Mouse (Mus musculus) hindbrain, embryonic 10.5 days (tissue): Measurements from ENCODE around the gene Nmrk1. TPM values are rescaled to one million over a fixed set of nuclear protein-coding genes. Genes with fewer than 3 reads are reported as not detected.
"Not testable (repeated sequence)": the region's sequence is repeated elsewhere in the genome, so short reads cannot be mapped to it uniquely, and the experiment has no call there.

Experiments used
- DNase-seq: peaks from one replicate; pipeline ENCODE4 v3.0.0-alpha.2; 2017; ENCODE audit warnings: low spot score
- H3K27ac ChIP-seq: fragments of 300-500 bp; sonication (generic); 2 replicates; pipeline ENCODE4 v1.5.1; 2016; ENCODE audit warnings: mild to moderate bottlenecking, moderate library complexity
- H3K27me3 ChIP-seq: fragments of 300-500 bp; sonication (generic); 2 replicates; pipeline ENCODE4 v1.6.1; 2016; ENCODE audit warnings: mild to moderate bottlenecking; ENCODE audit not compliant: poor library complexity, insufficient read depth, severe bottlenecking
- H3K36me3 ChIP-seq: fragments of 300-500 bp; sonication (generic); 2 replicates; pipeline ENCODE4 v1.6.1; 2016; ENCODE audit warnings: mild to moderate bottlenecking, moderate library complexity
- H3K4me1 ChIP-seq: fragments of 300-500 bp; sonication (generic); replicated peaks from 2 replicates; pipeline ENCODE4 v1.6.1; 2016; ENCODE audit warnings: mild to moderate bottlenecking
- H3K4me3 ChIP-seq: fragments of 300-500 bp; sonication (generic); 2 replicates; pipeline ENCODE4 v1.5.1; 2016; ENCODE audit warnings: mild to moderate bottlenecking, moderate library complexity
- H3K9me3 ChIP-seq: fragments of 300-500 bp; sonication (generic); 2 replicates; pipeline ENCODE4 v1.6.1; 2016; ENCODE audit warnings: mild to moderate bottlenecking, moderate library complexity
- WGBS: fragments of 180-500 bp; shearing (Covaris S2); methylation state at CpG from one replicate; pipeline ENCODE4 v1.1.7; 2016; 5-methylcytosine and 5-hydroxymethylcytosine counted together
- polyA plus RNA-seq: library from polyadenylated mRNA; unstranded; fragments of >200 nt; fragmentation: Nextera tagmentation; extraction: Ambion mirVana; gene quantifications from 2 replicates; pipeline ENCODE4 v1.2.1, GENCODE M21; 2016

The Nmrk1 gene
- 7.2 and 7.7 TPM in 2 replicates for polyA plus RNA-seq

- DNase-seq, result peak; percentile 96
- H3K27ac ChIP-seq, result peak within 1 kb of the TSS; percentile 86
- H3K27me3 ChIP-seq, result peaks cover 15% of the 10 kb centered on the region
- H3K4me3 ChIP-seq, result peak within 1 kb of the TSS; percentile 80
- no peaks in the 10 kb centered on the region for H3K36me3 ChIP-seq
- H3K9me3 ChIP-seq, result no peaks in the 10 kb centered on the region
- peaks cover 11% of the 10 kb centered on the region; the same call in 1 of the 2 replicates for H3K4me1 ChIP-seq
- WGBS, result 1% methylated on average over 51 of the region's 51 CpGs
Observed at GRCm38 (mm10) chr19:18631644-18632219, at the start of gene Nmrk1, which contains the start of gene Ostf1. Gene Nmrk1, plus strand, starts transcription at chr19:18631950. Gene Ostf1, minus strand, starts transcription at chr19:18631823.

- H3K9me3 ChIP-seq, result no peaks in the 10 kb centered on the region
- H3K36me3 ChIP-seq, result no peaks in the 10 kb centered on the region
- peaks cover 15% of the 10 kb centered on the region for H3K4me1 ChIP-seq
- WGBS, result 93% methylated on average over 9 of the region's 9 CpGs
- no peak overlapping the region for H3K27ac ChIP-seq
- no peak overlapping the region for H3K4me3 ChIP-seq
- DNase-seq, result no peak
- no peaks in the 10 kb centered on the region for H3K27me3 ChIP-seq
Observed at GRCm38 (mm10) chr19:18582226-18582625, 49.5 kb upstream of the Nmrk1 start.

- Histone ChIP-seq H3K4me1 (peaks cover 14% of the 10 kb centered on the region), H3K27me3 (no peaks in the 10 kb centered on the region), H3K27ac (no peak overlapping the region), H3K9me3 (no peaks in the 10 kb centered on the region), H3K36me3 (no peaks in the 10 kb centered on the region), H3K4me3 (no peak overlapping the region)
- no peak for DNase-seq
- WGBS, result 88% methylated on average over 6 of the region's 6 CpGs
Observed at GRCm38 (mm10) chr19:18582887-18583286, 48.9 kb upstream of the Nmrk1 start.

- Histone ChIP-seq H3K27ac (no peak overlapping the region), H3K4me3 (no peak overlapping the region), H3K36me3 (no peaks in the 10 kb centered on the region), H3K27me3 (no peaks in the 10 kb centered on the region), H3K4me1 (peaks cover 6% of the 10 kb centered on the region; the same call in 1 of the 2 replicates), H3K9me3 (no peaks in the 10 kb centered on the region)
- 95% methylated on average over 4 of the region's 4 CpGs for WGBS
- DNase-seq, result no peak
Observed at GRCm38 (mm10) chr19:18583706-18584105, 48.0 kb upstream of the Nmrk1 start.

GRCm38 (mm10) chr19:18584621-18585020 is 47.1 kb upstream of the Nmrk1 start:
- DNase-seq, result no peak
- no peaks in the 10 kb centered on the region for H3K27me3 ChIP-seq
- no peaks in the 10 kb centered on the region for H3K9me3 ChIP-seq
- WGBS, result 92% methylated on average over 7 of the region's 7 CpGs
- no peaks in the 10 kb centered on the region for H3K36me3 ChIP-seq
- H3K4me1 ChIP-seq, result 0 out of 2 replicates have a peak, but pooled peaks cover 3% of the 10 kb centered on the region
- no peak overlapping the region for H3K4me3 ChIP-seq
- H3K27ac ChIP-seq, result no peak overlapping the region

- no peaks in the 10 kb centered on the region for H3K27me3 ChIP-seq
- DNase-seq, result no peak
- no peak overlapping the region for H3K27ac ChIP-seq
- WGBS, result 90% methylated on average over 9 of the region's 9 CpGs
- peaks cover 22% of the 10 kb centered on the region; the same call in 1 of the 2 replicates for H3K4me1 ChIP-seq
- no peak overlapping the region for H3K4me3 ChIP-seq
- no peaks in the 10 kb centered on the region for H3K36me3 ChIP-seq
- no peaks in the 10 kb centered on the region for H3K9me3 ChIP-seq
Observed at GRCm38 (mm10) chr19:18587118-18587517, 44.6 kb upstream of the Nmrk1 start.

GRCm38 (mm10) chr19:18588243-18588642 is 43.5 kb upstream of the Nmrk1 start:
- no peaks in the 10 kb centered on the region for H3K27me3 ChIP-seq
- WGBS, result 85% methylated on average over 1 of the region's 1 CpGs
- no peaks in the 10 kb centered on the region for H3K36me3 ChIP-seq
- no peaks in the 10 kb centered on the region for H3K9me3 ChIP-seq
- no peak overlapping the region for H3K27ac ChIP-seq
- no peak for DNase-seq
- no peak overlapping the region for H3K4me3 ChIP-seq
- peaks cover 27% of the 10 kb centered on the region; the same call in 1 of the 2 replicates for H3K4me1 ChIP-seq

- WGBS, result 97% methylated on average over 10 of the region's 10 CpGs
- not testable (repeated sequence) for H3K27ac ChIP-seq, H3K9me3 ChIP-seq, DNase-seq, H3K27me3 ChIP-seq, H3K36me3 ChIP-seq, H3K4me3 ChIP-seq
- H3K4me1 ChIP-seq, result peaks cover 27% of the 10 kb centered on the region; the same call in 1 of the 2 replicates
Observed at GRCm38 (mm10) chr19:18588801-18589200, 42.9 kb upstream of the Nmrk1 start.

GRCm38 (mm10) chr19:18589276-18589675 is 42.5 kb upstream of the Nmrk1 start:
- no peak for DNase-seq
- H3K4me3 ChIP-seq, result no peak overlapping the region
- H3K27me3 ChIP-seq, result no peaks in the 10 kb centered on the region
- WGBS, result 93% methylated on average over 8 of the region's 8 CpGs
- H3K36me3 ChIP-seq, result no peaks in the 10 kb centered on the region
- H3K4me1 ChIP-seq, result peaks cover 27% of the 10 kb centered on the region; the same call in 1 of the 2 replicates
- no peaks in the 10 kb centered on the region for H3K9me3 ChIP-seq
- H3K27ac ChIP-seq, result no peak overlapping the region

GRCm38 (mm10) chr19:18590234-18590633 is 41.5 kb upstream of the Nmrk1 start:
- Histone ChIP-seq H3K4me1 (peaks cover 30% of the 10 kb centered on the region; the same call in 1 of the 2 replicates), H3K9me3 (no peaks in the 10 kb centered on the region), H3K36me3 (no peaks in the 10 kb centered on the region), H3K27me3 (no peaks in the 10 kb centered on the region), H3K27ac (0 out of 2 replicates have a peak overlapping the region, but pooled peaks have one; percentile 2), H3K4me3 (no peak overlapping the region)
- 80% methylated on average over 5 of the region's 5 CpGs for WGBS
- no peak for DNase-seq

GRCm38 (mm10) chr19:18590942-18591354 is 40.8 kb upstream of the Nmrk1 start:
- H3K27me3 ChIP-seq, result no peaks in the 10 kb centered on the region
- H3K4me1 ChIP-seq, result peaks cover 33% of the 10 kb centered on the region; the same call in 1 of the 2 replicates
- no peak overlapping the region for H3K4me3 ChIP-seq
- H3K9me3 ChIP-seq, result no peaks in the 10 kb centered on the region
- WGBS, result 75% methylated on average over 5 of the region's 5 CpGs
- H3K27ac ChIP-seq, result no peak overlapping the region
- H3K36me3 ChIP-seq, result no peaks in the 10 kb centered on the region
- DNase-seq, result no peak

GRCm38 (mm10) chr19:18592919-18593318 is 38.8 kb upstream of the Nmrk1 start:
- 78% methylated on average over 6 of the region's 6 CpGs for WGBS
- Histone ChIP-seq H3K27me3 (no peaks in the 10 kb centered on the region), H3K36me3 (no peaks in the 10 kb centered on the region), H3K9me3 (no peaks in the 10 kb centered on the region), H3K4me1 (peaks cover 30% of the 10 kb centered on the region; the same call in 1 of the 2 replicates), H3K27ac (no peak overlapping the region), H3K4me3 (no peak overlapping the region)
- no peak for DNase-seq

- WGBS, result 89% methylated on average over 10 of the region's 10 CpGs
- DNase-seq, result no peak
- peaks cover 30% of the 10 kb centered on the region; the same call in 1 of the 2 replicates for H3K4me1 ChIP-seq
- no peaks in the 10 kb centered on the region for H3K9me3 ChIP-seq
- H3K4me3 ChIP-seq, result no peak overlapping the region
- no peak overlapping the region for H3K27ac ChIP-seq
- no peaks in the 10 kb centered on the region for H3K36me3 ChIP-seq
- no peaks in the 10 kb centered on the region for H3K27me3 ChIP-seq
Observed at GRCm38 (mm10) chr19:18593722-18594121, 38.0 kb upstream of the Nmrk1 start.
